Comparison of ENCODE assay signal across 8 mouse cellular contexts in genomic region chr19:48203928-48204470, GRCm38 (mm10). TPM values are rescaled to one million over a fixed set of nuclear protein-coding genes. Genes with fewer than 3 reads are reported as not detected.
DNase-seq lines count a peak whose midpoint lies in the region; ATAC-seq and TF ChIP-seq lines count a peak whose summit lies in the region.

No protein-coding gene starts in this region.

- peak; percentile 79 for TF ChIP-seq CTCF in kidney, postnatal 0 days (IDR thresholded peaks at IDR 0.05; ENCODE audit: low read depth)
- TF ChIP-seq CTCF in liver, adult 2 months (IDR thresholded peaks at IDR 0.05; ENCODE audit: low read depth, low read length) = peak; percentile 58

- no peak overlapping the region for H3K27ac ChIP-seq in heart, embryonic 14.5 days (replicated peaks in 1 of 2; ENCODE audit: control insufficient read depth in 1 of 2, insufficient read depth in 1 of 2, low read depth in 2 of 2, low read length in 2 of 2)
- H3K27ac ChIP-seq in kidney, postnatal 0 days = no peak overlapping the region
- no peak overlapping the region for H3K27ac ChIP-seq in liver, adult 2 months (replicated peaks; ENCODE audit: insufficient read depth, low read depth, low read length)

- ATAC-seq in cerebellum, adult (ENCODE audit: insufficient number of reproducible peaks, low FRiP score, low TSS enrichment) = no peak
- no peak for ATAC-seq in heart, embryonic 14.5 days (ENCODE audit: insufficient number of reproducible peaks, insufficient read depth, low FRiP score, low read depth)
- no peak for ATAC-seq in kidney, postnatal 0 days (replicated peaks; ENCODE audit: low FRiP score, low read depth)

- no peaks in the 10 kb centered on the region for H3K9me3 ChIP-seq in heart, embryonic 14.5 days (ENCODE audit: control insufficient read depth, low read length)
- H3K9me3 ChIP-seq in kidney, postnatal 0 days (replicated peaks; ENCODE audit: low read length) = no peaks in the 10 kb centered on the region

- H3K4me2 ChIP-seq in heart, embryonic 14.5 days (ENCODE audit: low read length) = peak overlapping the region; percentile 94
- H3K4me2 ChIP-seq in kidney, postnatal 0 days (ENCODE audit: low read length) = peak overlapping the region; percentile 96; the same call in 1 of the 2 replicates

- no peak for TF ChIP-seq POLR2A in liver, adult 2 months (IDR thresholded peaks at IDR 0.05; ENCODE audit: extremely low read depth, insufficient read depth, low read length)

- H3K27me3 ChIP-seq in heart, embryonic 14.5 days (ENCODE audit: control insufficient read depth, insufficient read depth, low read length) = peaks cover 59% of the 10 kb centered on the region
- H3K27me3 ChIP-seq in kidney, postnatal 0 days (ENCODE audit: insufficient read depth, low read length) = peaks cover 20% of the 10 kb centered on the region
- peaks cover 9% of the 10 kb centered on the region for H3K27me3 ChIP-seq in liver, adult 2 months (ENCODE audit: control insufficient read depth, insufficient read depth, low read length)

- H3K36me3 ChIP-seq in heart, embryonic 14.5 days (ENCODE audit: control insufficient read depth, insufficient read depth, low read length) = no peaks in the 10 kb centered on the region
- no peaks in the 10 kb centered on the region for H3K36me3 ChIP-seq in kidney, postnatal 0 days (ENCODE audit: insufficient read depth, low read length)
- no peaks in the 10 kb centered on the region for H3K36me3 ChIP-seq in liver, adult 2 months (ENCODE audit: control insufficient read depth, insufficient read depth, low read length)

- H3K79me2 ChIP-seq in liver, adult 2 months (ENCODE audit: control insufficient read depth, insufficient read depth, low read length) = no peaks in the 10 kb centered on the region

- WGBS in heart, embryonic 14.5 days = 3% methylated on average over 22 of the region's 22 CpGs
- WGBS in kidney, postnatal 0 days = 2% methylated on average over 18 of the region's 22 CpGs
- 4% methylated on average over 22 of the region's 22 CpGs for WGBS in liver, adult 2 months

- DNase-seq in cerebellum, adult 9-11 months = peak; percentile 11
- DNase-seq in embryo, embryonic 11.5 days (ENCODE audit: low read depth, low spot score) = peak; percentile 62
- peak; percentile 75 for DNase-seq in kidney, postnatal 0 days (ENCODE audit: low spot score)
- DNase-seq in liver, adult 2 months (ENCODE audit: extremely low read depth, low read depth, low spot score) = no peak
- DNase-seq in ovary, postnatal 36 days (ENCODE audit: low spot score) = peak; percentile 46
- DNase-seq in c-Kit-positive CD71-positive TER-119-positive erythroid progenitor cells, embryonic 14.5 days (ENCODE audit: low spot score) = no peak

- H3K9ac ChIP-seq in heart, embryonic 14.5 days (ENCODE audit: low read length) = no peak overlapping the region
- no peak overlapping the region for H3K9ac ChIP-seq in kidney, postnatal 0 days (ENCODE audit: low read depth, low read length)
- no peak overlapping the region for H3K9ac ChIP-seq in liver, adult 2 months (ENCODE audit: low read depth, low read length)

- H3K4me1 ChIP-seq in heart, embryonic 14.5 days (ENCODE audit: control insufficient read depth in 2 of 2, insufficient read depth in 2 of 2, low read length in 2 of 2) = peaks cover 0 to 17% of the 10 kb centered on the region in 2 experiments; a peak in 1 of 4 replicates
- H3K4me1 ChIP-seq in kidney, postnatal 0 days (replicated peaks; ENCODE audit: insufficient read depth, low read length) = peaks cover 11% of the 10 kb centered on the region; the same call in 1 of the 2 replicates
- H3K4me1 ChIP-seq in liver, adult 2 months (ENCODE audit: control insufficient read depth, insufficient read depth, low read length) = no peaks in the 10 kb centered on the region

- H3K4me3 ChIP-seq in heart, embryonic 14.5 days (ENCODE audit: control insufficient read depth in 1 of 2, insufficient read depth in 1 of 2, low read depth in 1 of 2, low read length in 2 of 2) = peak overlapping the region in 1 of 2 experiments; percentile 51; a peak in 1 of 4 replicates
- H3K4me3 ChIP-seq in kidney, postnatal 0 days (replicated peaks; ENCODE audit: low read depth, low read length) = peak overlapping the region; percentile 13; the same call in 1 of the 2 replicates
- no peak overlapping the region for H3K4me3 ChIP-seq in liver, adult 2 months (ENCODE audit: insufficient read depth, low read depth, low read length)

RNA-seq across cellular contexts. Expression of gene Sorcs3, which starts 1.8 kb away (rescaled TPM):
- 0.18 and 0.39 TPM in 2 replicates for polyA plus RNA-seq in heart, embryonic 14.5 days (2014; fragmentation: Nextera tagmentation; extraction: Ambion mirVana)
- polyA plus RNA-seq in kidney, postnatal 0 days (2015; fragmentation: Nextera tagmentation; extraction: Ambion mirVana) = 0.93 and 1.0 TPM in 2 replicates
- total RNA-seq in liver, adult 2 months (2014; rRNA removed) = 0.09 and 0.20 TPM in 2 replicates
- polyA plus RNA-seq in liver, adult 2 months (2012; rRNA removed) = 0.04 TPM in 1 of 2 replicates, not detected in the other

Comparison
In these comparisons a context has a peak if more than half of its experiments do, and no peak if none do; other contexts are left out.
1. DNase-seq: peak in cerebellum, adult 9-11 months (single experiment), embryo, embryonic 11.5 days (single experiment), kidney, postnatal 0 days (single experiment) and ovary, postnatal 36 days (single experiment); none in liver, adult 2 months (single experiment) and c-Kit-positive CD71-positive TER-119-positive erythroid progenitor cells, embryonic 14.5 days (single experiment).